Mouse (Mus musculus) lung, adult 2 months (tissue): Measurements from ENCODE around the gene Slc25a11. TPM values are rescaled to one million over a fixed set of nuclear protein-coding genes. Genes with fewer than 3 reads are reported as not detected.
A peak's percentile ranks its signal among the peaks of the same experiment; 100 is the strongest.

Source experiments
- DNase-seq: peaks from one replicate; pipeline ENCODE4 v3.0.0; 2022
- H3K4me1 ChIP-seq: fragments of 200-500 bp; 2 replicates; pipeline ENCODE4 v1.6.1; 2011; ENCODE audit warnings: low read length; ENCODE audit not compliant: control insufficient read depth, insufficient read depth
- H3K4me3 ChIP-seq: fragments of 200-500 bp; replicated peaks from 2 replicates; pipeline ENCODE3; 2011; ENCODE audit warnings: low read depth, mild to moderate bottlenecking, control low read depth, low read length; ENCODE audit errors: extremely low read depth
- CTCF ChIP-seq: fragments of 200-500 bp; IDR thresholded peaks from 2 replicates; pipeline ENCODE4 v1.5.1; 2011; ENCODE audit warnings: mild to moderate bottlenecking, low read length, control low read depth; ENCODE audit not compliant: insufficient read depth
- POLR2A ChIP-seq: fragments of 200-500 bp; IDR thresholded peaks from 2 replicates; pipeline ENCODE4 v1.6.1; 2011; ENCODE audit warnings: low read depth, mild to moderate bottlenecking, control low read depth, low read length, borderline replicate concordance; ENCODE audit errors: extremely low read depth
- WGBS: fragments of 180-500 bp; shearing (Covaris S2); methylation state at CpG from one replicate; pipeline ENCODE4 v1.1.7; 2018; 5-methylcytosine and 5-hydroxymethylcytosine counted together
- polyA plus RNA-seq: library from polyadenylated mRNA; depleted of rRNA; stranded (reverse); fragments of >200 nt; gene quantifications from 2 replicates; pipeline ENCODE4 v1.2.3, GENCODE M21; 2012

Gene Slc25a11
- polyA plus RNA-seq, 1 experiment, result 113 TPM

GRCm38 (mm10) chr11:70630129-70630528 lies 17.1 kb downstream of the Slc25a11 start:
- no peak for DNase-seq
- WGBS, result 73% methylated on average over 7 of the region's 7 CpGs
- TF ChIP-seq CTCF (no peak), POLR2A (no peak)
- Histone ChIP-seq H3K4me3 (no peak overlapping the region), H3K4me1 (no peaks in the 10 kb centered on the region)

DNA sequence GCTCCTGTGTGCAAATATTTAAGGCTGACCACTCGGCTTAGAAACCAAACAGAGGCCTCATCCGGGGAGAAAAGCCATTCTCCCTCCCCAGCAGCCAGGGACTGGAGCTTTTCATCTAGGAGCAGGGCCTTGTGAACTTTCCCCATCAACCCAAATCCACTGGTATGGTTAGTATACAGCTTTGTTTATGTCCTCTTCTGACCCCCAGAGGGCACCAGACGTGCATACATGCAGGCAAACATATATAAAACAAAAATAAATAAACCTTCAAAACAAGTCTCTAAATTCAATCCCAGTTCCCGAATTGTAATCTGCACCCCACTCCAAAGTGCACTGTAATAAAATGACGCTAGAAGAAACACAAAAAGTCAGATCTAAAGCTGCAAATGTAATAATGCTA lies 17.7 kb downstream of the Slc25a11 start:
- no peak for DNase-seq
- TF ChIP-seq CTCF (0 out of 2 replicates have a peak, but pooled peaks have one; percentile 1), POLR2A (no peak)

DNA sequence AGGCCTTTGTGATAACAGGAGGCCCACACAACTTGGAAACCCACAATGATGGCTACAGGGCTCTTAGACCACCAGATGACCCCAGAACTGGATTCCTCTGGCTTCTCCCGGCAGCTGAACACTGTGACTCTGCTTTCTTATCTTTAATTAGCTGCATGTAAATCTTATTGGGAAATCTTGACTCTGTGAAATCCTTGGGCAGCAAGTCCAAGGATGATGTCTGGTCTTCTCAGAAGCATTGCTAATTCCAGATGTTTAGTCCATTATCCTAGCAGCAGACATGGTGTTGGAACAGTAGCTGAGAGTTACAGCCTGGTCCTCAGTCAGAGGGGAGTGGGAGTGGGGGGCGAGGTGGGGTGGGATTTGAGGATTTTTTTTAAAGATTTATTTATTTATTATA lies 18.8 kb downstream of the Slc25a11 start:
- H3K4me3 ChIP-seq, result no peak overlapping the region
- no peak for DNase-seq
- H3K4me1 ChIP-seq, result no peaks in the 10 kb centered on the region
- TF ChIP-seq POLR2A (no peak), CTCF (no peak)
- 49% methylated on average over 2 of the region's 2 CpGs for WGBS

More for the DNA sequence above, 17.7 kb downstream of the Slc25a11 start:
- Histone ChIP-seq H3K4me3 (no peak overlapping the region), H3K4me1 (no peaks in the 10 kb centered on the region)
- WGBS, result 47% methylated on average over 5 of the region's 5 CpGs

- Histone ChIP-seq H3K4me1 (no peaks in the 10 kb centered on the region), H3K4me3 (no peak overlapping the region)
- TF ChIP-seq POLR2A, result no peak
- WGBS, result 64% methylated on average over 4 of the region's 4 CpGs
- no peak for DNase-seq
Observed at GRCm38 (mm10) chr11:70626877-70627276, 20.4 kb downstream of the Slc25a11 start.

GRCm38 (mm10) chr11:70625473-70625872 lies 21.8 kb downstream of the Slc25a11 start:
- no peak for TF ChIP-seq POLR2A
- peak; percentile 72 for TF ChIP-seq CTCF
- no peak for DNase-seq
- 35% methylated on average over 4 of the region's 4 CpGs for WGBS
- Histone ChIP-seq H3K4me3 (no peak overlapping the region), H3K4me1 (no peaks in the 10 kb centered on the region)

- H3K4me1 ChIP-seq, result no peaks in the 10 kb centered on the region
- WGBS, result 68% methylated on average over 10 of the region's 10 CpGs
- no peak for DNase-seq
- no peak overlapping the region for H3K4me3 ChIP-seq
- TF ChIP-seq POLR2A (no peak), CTCF (0 out of 2 replicates have a peak, but pooled peaks have one; percentile 2)
Observed at GRCm38 (mm10) chr11:70623053-70623742, 24.1 kb downstream of the Slc25a11 start.

GRCm38 (mm10) chr11:70621972-70622814 lies 25.1 kb downstream of the Slc25a11 start:
- WGBS, result 29% methylated on average over 7 of the region's 7 CpGs
- no peak for DNase-seq
- H3K4me1 ChIP-seq, result no peaks in the 10 kb centered on the region
- no peak for TF ChIP-seq CTCF
- TF ChIP-seq POLR2A, result no peak
- no peak overlapping the region for H3K4me3 ChIP-seq

DNA sequence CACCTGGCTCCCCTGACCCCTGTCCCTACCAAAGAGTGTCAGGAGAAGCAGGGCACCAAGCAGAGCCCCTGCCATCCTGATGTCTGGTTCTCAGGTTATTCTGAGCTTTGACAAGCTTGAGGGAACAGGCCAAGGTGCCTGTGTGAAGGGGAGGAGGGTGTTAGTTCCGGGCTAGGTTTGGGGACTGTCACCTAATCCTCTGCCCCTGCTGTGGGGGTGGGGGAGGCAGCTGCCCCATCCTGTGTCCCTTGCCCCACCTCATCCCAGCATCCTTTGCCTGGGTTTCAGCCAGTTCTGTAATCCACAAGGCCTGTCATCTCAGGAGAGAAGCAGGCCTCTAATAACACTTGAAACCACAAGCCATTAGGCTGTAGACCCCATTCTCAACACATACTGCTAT lies 28.2 kb downstream of the Slc25a11 start, which contains the start of gene Chrne:
Gene Chrne, minus strand, starts transcription at position 116 of the 400 bp plus-strand sequence.
- Histone ChIP-seq H3K4me3 (no peak within 1 kb of the TSS), H3K4me1 (no peaks in the 10 kb centered on the region)
- DNase-seq, result no peak
- TF ChIP-seq CTCF (no peak), POLR2A (no peak)
- WGBS, result 21% methylated on average over 1 of the region's 1 CpGs

DNA sequence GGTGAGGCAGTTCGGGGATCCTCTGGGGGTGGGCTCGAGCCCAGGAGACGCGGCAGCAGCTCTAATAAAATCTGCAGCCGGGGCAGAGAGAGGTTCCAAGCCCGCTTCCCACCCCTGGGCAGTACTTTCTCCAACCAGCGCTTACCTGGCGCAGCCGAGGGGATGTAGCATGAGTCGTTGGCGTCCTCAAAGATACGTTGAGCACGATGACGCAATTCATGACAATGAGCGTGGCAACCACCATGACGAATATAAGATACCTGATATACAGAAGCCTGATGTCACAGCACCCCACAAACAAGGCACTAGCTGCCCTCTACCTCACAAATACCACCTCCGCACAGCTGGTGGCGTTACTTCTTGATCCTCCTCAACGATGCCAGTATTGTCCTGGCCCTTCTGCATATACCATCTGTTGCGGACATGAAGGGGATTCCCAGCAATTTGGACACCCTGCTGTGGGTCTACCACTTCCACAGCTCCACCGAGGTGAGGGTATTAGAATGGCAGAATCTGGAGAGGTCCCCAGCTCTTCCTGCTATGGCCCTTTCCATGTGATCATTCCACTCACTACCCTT lies 31.7 kb downstream of the Slc25a11 start, which contains the start of gene 4930544D05Rik:
Gene 4930544D05Rik, plus strand, starts transcription at position 333 of the 578 bp plus-strand sequence.
- WGBS, result 22% methylated on average over 21 of the region's 21 CpGs
- H3K4me3 ChIP-seq, result peak within 1 kb of the TSS; percentile 50
- no peak for DNase-seq
- no peak for TF ChIP-seq POLR2A
- TF ChIP-seq CTCF, result no peak
- no peaks in the 10 kb centered on the region for H3K4me1 ChIP-seq

GRCm38 (mm10) chr11:70615074-70615473 lies 32.2 kb downstream of the Slc25a11 start:
- TF ChIP-seq CTCF, result no peak
- TF ChIP-seq POLR2A, result peak; percentile 51; the same call in 1 of the 2 replicates
- Histone ChIP-seq H3K4me3 (peak overlapping the region; percentile 50), H3K4me1 (no peaks in the 10 kb centered on the region)
- 3% methylated on average over 17 of the region's 17 CpGs for WGBS
- peak; percentile 73 for DNase-seq
